Mouse (Mus musculus) kidney, postnatal 0 days (tissue): ENCODE measurements around the gene Slc27a2. TPM values are rescaled to one million over a fixed set of nuclear protein-coding genes. Genes with fewer than 3 reads are reported as not detected.

ENCODE experiments used
- ATAC-seq: fragments of 200-750 bp; cut with Nextera tagmentation; replicated peaks from 2 replicates; pipeline ENCODE4 v1.8.0; 2017; ENCODE audit warnings: low read depth, moderate number of reproducible peaks, moderate TSS enrichment, moderate library complexity; ENCODE audit not compliant: low FRiP score
- DNase-seq: peaks from one replicate; pipeline ENCODE4 v3.0.0-alpha.2; 2016; ENCODE audit warnings: low spot score
- H3K27ac ChIP-seq: fragments of 300-500 bp; sonication (generic); 2 replicates; pipeline ENCODE4 v1.5.1; 2014; ENCODE audit warnings: mild to moderate bottlenecking
- H3K27me3 ChIP-seq: fragments of 300-500 bp; sonication (generic); 2 replicates; pipeline ENCODE4 v1.6.1; 2014; ENCODE audit warnings: low read length, mixed read lengths; ENCODE audit not compliant: insufficient read depth
- H3K36me3 ChIP-seq: fragments of 300-500 bp; sonication (generic); 2 replicates; pipeline ENCODE4 v1.6.1; 2014; ENCODE audit warnings: low read length, mixed read lengths; ENCODE audit not compliant: insufficient read depth
- H3K4me1 ChIP-seq: fragments of 300-500 bp; sonication (generic); replicated peaks from 2 replicates; pipeline ENCODE4 v1.6.1; 2014; ENCODE audit warnings: antibody characterized with exemption, low read length, mixed read lengths; ENCODE audit not compliant: insufficient read depth
- H3K4me2 ChIP-seq: fragments of 300-500 bp; sonication (generic); 2 replicates; pipeline ENCODE4 v1.6.1; 2014; ENCODE audit warnings: mild to moderate bottlenecking, low read length, moderate library complexity, mixed read lengths
- H3K4me3 ChIP-seq: fragments of 300-500 bp; sonication (generic); replicated peaks from 2 replicates; pipeline ENCODE4 v1.5.1; 2014; ENCODE audit warnings: low read depth, low read length
- H3K9ac ChIP-seq: fragments of 300-500 bp; sonication (generic); 2 replicates; pipeline ENCODE4 v1.6.1; 2014; ENCODE audit warnings: low read depth, low read length
- H3K9me3 ChIP-seq: fragments of 300-500 bp; sonication (generic); replicated peaks from 2 replicates; pipeline ENCODE4 v1.6.1; 2016; ENCODE audit warnings: low read length, inconsistent platforms, mixed read lengths
- CTCF ChIP-seq: IDR thresholded peaks from 2 replicates; pipeline ENCODE4 v1.5.1; 2016; ENCODE audit warnings: antibody characterized with exemption, low read depth, mild to moderate bottlenecking, moderate library complexity
- WGBS: fragments of 180-500 bp; shearing (Covaris S2); extraction: QIAGEN DNeasy Blood & Tissue Kit; methylation state at CpG from one replicate; pipeline ENCODE4 v1.1.7; 2014; 5-methylcytosine and 5-hydroxymethylcytosine counted together
- polyA plus RNA-seq: library from polyadenylated mRNA; unstranded; fragments of >200 nt; fragmentation: Nextera tagmentation; extraction: Ambion mirVana; gene quantifications from 2 replicates; pipeline ENCODE4 v1.2.1, GENCODE M21; 2015

Gene Slc27a2
- polyA plus RNA-seq, 1 experiment from 2014 or later = 214 TPM

- no peak for DNase-seq
- H3K4me2 ChIP-seq = no peak overlapping the region
- ATAC-seq = no peak
- no peak overlapping the region for H3K27ac ChIP-seq
- H3K4me1 ChIP-seq = no peaks in the 10 kb centered on the region
- no peaks in the 10 kb centered on the region for H3K9me3 ChIP-seq
- H3K4me3 ChIP-seq = no peak overlapping the region
- no peak overlapping the region for H3K9ac ChIP-seq
- TF ChIP-seq CTCF = no peak
- no peaks in the 10 kb centered on the region for H3K36me3 ChIP-seq
- no peaks in the 10 kb centered on the region for H3K27me3 ChIP-seq
Measured at GRCm38 (mm10) chr2:126537654-126538053, 14.6 kb upstream of the Slc27a2 start.

- DNase-seq (peak; percentile 32), ATAC-seq (peak; percentile 93)
- H3K36me3 ChIP-seq = no peaks in the 10 kb centered on the region
- H3K27ac ChIP-seq = no peak overlapping the region; the same call in 1 of the 2 replicates
- H3K4me2 ChIP-seq = no peak overlapping the region
- H3K9me3 ChIP-seq = no peaks in the 10 kb centered on the region
- no peak overlapping the region for H3K9ac ChIP-seq
- WGBS = 62% methylated on average over 6 of the region's 6 CpGs
- H3K4me1 ChIP-seq = no peaks in the 10 kb centered on the region
- no peaks in the 10 kb centered on the region for H3K27me3 ChIP-seq
- TF ChIP-seq CTCF = no peak
- no peak overlapping the region for H3K4me3 ChIP-seq
Measured at GRCm38 (mm10) chr2:126540390-126540925, 11.7 kb upstream of the Slc27a2 start.

DNA sequence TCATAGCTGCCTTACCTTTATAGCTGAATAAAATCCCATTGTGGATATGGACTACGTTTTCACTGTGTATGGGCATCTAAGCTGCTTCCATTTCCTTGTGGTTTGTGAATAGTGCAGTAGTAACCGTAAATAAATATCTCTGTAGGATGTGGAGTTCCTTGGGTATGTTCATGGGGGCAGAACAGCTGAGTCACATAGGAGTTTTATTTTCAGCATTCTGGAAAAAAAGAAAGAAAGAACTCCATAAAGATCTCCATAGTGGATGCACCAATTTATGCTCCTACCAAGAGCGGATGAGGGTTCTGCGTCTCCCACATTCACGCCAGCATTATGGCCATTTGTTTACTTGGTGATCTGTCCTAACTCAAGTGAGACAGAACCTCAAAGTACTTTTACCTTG lies 10.0 kb upstream of the Slc27a2 start:
- ATAC-seq (no peak), DNase-seq (no peak)
- Histone ChIP-seq H3K4me1 (no peaks in the 10 kb centered on the region), H3K4me2 (no peak overlapping the region), H3K9ac (no peak overlapping the region), H3K27ac (no peak overlapping the region), H3K4me3 (no peak overlapping the region), H3K36me3 (no peaks in the 10 kb centered on the region), H3K27me3 (no peaks in the 10 kb centered on the region), H3K9me3 (no peaks in the 10 kb centered on the region)
- no peak for TF ChIP-seq CTCF
- WGBS = 91% methylated on average over 5 of the region's 5 CpGs

DNA sequence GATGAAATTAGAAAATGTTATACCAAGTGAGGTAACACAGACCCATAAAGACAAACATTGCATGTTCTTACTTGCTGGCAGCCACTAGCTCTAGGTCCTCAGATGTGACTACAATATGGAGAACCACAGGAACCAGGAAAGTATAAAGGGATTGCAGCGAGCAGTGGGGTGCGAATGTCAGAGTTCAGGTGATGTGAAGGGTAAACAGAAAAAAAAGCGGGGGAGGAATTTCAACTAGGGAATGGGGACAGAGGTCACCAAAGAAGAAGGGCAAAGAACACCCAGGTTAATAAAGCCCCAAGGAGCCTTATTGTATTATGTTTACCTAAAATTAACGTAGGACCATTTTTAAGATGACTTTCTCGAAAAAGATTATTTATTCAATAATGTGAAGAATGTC lies 6.9 kb upstream of the Slc27a2 start:
- TF ChIP-seq CTCF = no peak
- H3K27me3 ChIP-seq = no peaks in the 10 kb centered on the region
- WGBS = 63% methylated on average over 5 of the region's 5 CpGs
- H3K36me3 ChIP-seq = no peaks in the 10 kb centered on the region
- no peak overlapping the region for H3K9ac ChIP-seq
- H3K9me3 ChIP-seq = no peaks in the 10 kb centered on the region
- no peak overlapping the region for H3K27ac ChIP-seq
- H3K4me3 ChIP-seq = no peak overlapping the region
- ATAC-seq (no peak), DNase-seq (no peak)
- H3K4me2 ChIP-seq = no peak overlapping the region
- no peaks in the 10 kb centered on the region for H3K4me1 ChIP-seq

GRCm38 (mm10) chr2:126546392-126546791 lies 5.8 kb upstream of the Slc27a2 start:
- H3K27ac ChIP-seq = no peak overlapping the region
- no peak overlapping the region for H3K4me2 ChIP-seq
- ATAC-seq (no peak), DNase-seq (no peak)
- peaks cover 6% of the 10 kb centered on the region; the same call in 1 of the 2 replicates for H3K27me3 ChIP-seq
- H3K4me3 ChIP-seq = no peak overlapping the region
- no peaks in the 10 kb centered on the region for H3K36me3 ChIP-seq
- H3K9me3 ChIP-seq = no peaks in the 10 kb centered on the region
- H3K9ac ChIP-seq = no peak overlapping the region
- 68% methylated on average over 3 of the region's 3 CpGs for WGBS
- H3K4me1 ChIP-seq = no peaks in the 10 kb centered on the region
- no peak for TF ChIP-seq CTCF

GRCm38 (mm10) chr2:126549681-126550080 lies 2.5 kb upstream of the Slc27a2 start:
- 74% methylated on average over 7 of the region's 7 CpGs for WGBS
- Histone ChIP-seq H3K27ac (no peak overlapping the region), H3K36me3 (no peaks in the 10 kb centered on the region), H3K9me3 (no peaks in the 10 kb centered on the region), H3K27me3 (peaks cover 24% of the 10 kb centered on the region), H3K9ac (no peak overlapping the region), H3K4me2 (no peak overlapping the region), H3K4me1 (0 out of 2 replicates have a peak, but pooled peaks cover 4% of the 10 kb centered on the region), H3K4me3 (no peak overlapping the region)
- no peak for ATAC-seq
- DNase-seq = peak; percentile 10
- no peak for TF ChIP-seq CTCF
